Comparison of ENCODE assay signal across 14 mouse cellular contexts in the genomic region with DNA sequence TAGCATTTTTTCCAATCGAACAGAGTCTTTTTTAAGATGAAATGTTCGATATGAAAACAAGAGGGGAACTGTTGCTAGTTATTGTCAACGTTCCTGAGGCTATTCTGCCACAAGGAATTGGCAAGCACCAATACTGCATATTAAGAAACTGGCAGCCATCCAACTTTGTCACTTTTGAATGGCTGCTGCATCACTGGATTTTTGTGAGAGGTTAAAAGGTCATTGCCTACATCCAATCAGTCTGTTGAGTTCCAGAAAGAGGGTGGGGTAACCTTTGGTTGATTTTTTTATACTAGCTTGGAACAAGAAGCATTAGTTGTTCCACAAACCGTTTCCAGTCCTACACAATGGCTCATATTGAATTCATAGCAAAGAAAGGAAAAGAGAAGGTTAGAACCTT.
DNase-seq lines count a peak whose midpoint lies in the region; ATAC-seq and TF ChIP-seq lines count a peak whose summit lies in the region.
"Had no signal": no experiment of that assay in that cellular context is flagged by ENCODE, and none has a peak within 500 bp of the region (broad histone marks: within the 10 kb centered on the region; RNA-seq: fewer than 3 reads in every experiment).

No protein-coding gene starts in this region.

- ATAC-seq in hindbrain, embryonic 12.5 days (ENCODE audit: low FRiP score), result peak; percentile 26; the same call in 1 of the 2 replicates
- ATAC-seq in hindbrain, embryonic 11.5 days (ENCODE audit: low FRiP score), result no peak
- peak; percentile 34; the same call in 1 of the 2 replicates for ATAC-seq in midbrain, postnatal 0 days (ENCODE audit: low FRiP score)
- ATAC-seq in midbrain, embryonic 11.5 days (ENCODE audit: low FRiP score), result no peak
- ATAC-seq in hindbrain, embryonic 14.5 days (ENCODE audit: low FRiP score), result peak; percentile 65; the same call in 1 of the 2 replicates
- ATAC-seq: activated CD4-positive, CD25-positive, alpha-beta regulatory T cell, adult 4 months; inflammation-experienced regulatory T-cells, adult 6 months; liver, postnatal 0 days had no signal

- no peak overlapping the region for H3K9ac ChIP-seq in hindbrain, embryonic 12.5 days
- H3K9ac ChIP-seq in hindbrain, embryonic 11.5 days (ENCODE audit: low read depth, low read length), result no peak overlapping the region
- no peak overlapping the region for H3K9ac ChIP-seq in midbrain, postnatal 0 days (replicated peaks; ENCODE audit: low read length, poor library complexity, severe bottlenecking)
- no peak overlapping the region for H3K9ac ChIP-seq in midbrain, embryonic 11.5 days (ENCODE audit: low read length)
- H3K9ac ChIP-seq in hindbrain, embryonic 14.5 days, result no peak overlapping the region
- H3K9ac ChIP-seq: heart, embryonic 13.5 days; liver, postnatal 0 days had no signal

- DNase-seq in hindbrain, embryonic 11.5 days (ENCODE audit: low spot score), result no peak
- peak; percentile 72 for DNase-seq in midbrain, postnatal 0 days (ENCODE audit: low spot score)
- no peak for DNase-seq in midbrain, embryonic 11.5 days (ENCODE audit: low spot score, missing footprints)
- peak; percentile 59 for DNase-seq in hindbrain, embryonic 14.5 days (ENCODE audit: low spot score)
- peak; percentile 21 for DNase-seq in retina, postnatal 1 day
- DNase-seq in embryo, embryonic 10 days (ENCODE audit: low spot score), result no peak
- DNase-seq: cerebellum, adult 11 months; gastrocnemius, postnatal 10 days; layer of hippocampus, adult 9-11 months; liver, postnatal 0 days had no signal

- H3K4me2 ChIP-seq in hindbrain, embryonic 12.5 days (replicated peaks), result no peak overlapping the region
- no peak overlapping the region for H3K4me2 ChIP-seq in hindbrain, embryonic 11.5 days (replicated peaks; ENCODE audit: low read depth, low read length)
- no peak overlapping the region for H3K4me2 ChIP-seq in midbrain, postnatal 0 days (ENCODE audit: low read depth, low read length, poor library complexity, severe bottlenecking)
- no peak overlapping the region for H3K4me2 ChIP-seq in midbrain, embryonic 11.5 days
- H3K4me2 ChIP-seq in hindbrain, embryonic 14.5 days (replicated peaks), result no peak overlapping the region
- H3K4me2 ChIP-seq: heart, embryonic 13.5 days had no signal

- TF ChIP-seq CTCF in midbrain, postnatal 0 days (IDR thresholded peaks at IDR 0.05), result no peak

- no peaks in the 10 kb centered on the region for H3K4me1 ChIP-seq in hindbrain, embryonic 12.5 days
- no peaks in the 10 kb centered on the region for H3K4me1 ChIP-seq in hindbrain, embryonic 11.5 days (replicated peaks; ENCODE audit: control insufficient read depth, insufficient read depth, low read length)
- no peaks in the 10 kb centered on the region for H3K4me1 ChIP-seq in midbrain, postnatal 0 days (ENCODE audit: insufficient read depth, low read length)
- no peaks in the 10 kb centered on the region for H3K4me1 ChIP-seq in midbrain, embryonic 11.5 days (ENCODE audit: control insufficient read depth, insufficient read depth, low read length)
- no peaks in the 10 kb centered on the region for H3K4me1 ChIP-seq in hindbrain, embryonic 14.5 days (replicated peaks; ENCODE audit: control insufficient read depth, insufficient read depth, low read length)

- H3K27me3 ChIP-seq in hindbrain, embryonic 12.5 days, result no peaks in the 10 kb centered on the region
- H3K27me3 ChIP-seq in hindbrain, embryonic 11.5 days (ENCODE audit: control insufficient read depth, insufficient read depth, low read length), result no peaks in the 10 kb centered on the region
- H3K27me3 ChIP-seq in midbrain, postnatal 0 days (ENCODE audit: insufficient read depth, low read length), result no peaks in the 10 kb centered on the region
- no peaks in the 10 kb centered on the region for H3K27me3 ChIP-seq in midbrain, embryonic 11.5 days (ENCODE audit: control insufficient read depth, insufficient read depth, low read length)
- H3K27me3 ChIP-seq in hindbrain, embryonic 14.5 days (ENCODE audit: control insufficient read depth, insufficient read depth, low read length), result no peaks in the 10 kb centered on the region
- H3K27me3 ChIP-seq: heart, embryonic 13.5 days had no signal

- H3K36me3 ChIP-seq in hindbrain, embryonic 12.5 days, result no peaks in the 10 kb centered on the region
- no peaks in the 10 kb centered on the region for H3K36me3 ChIP-seq in hindbrain, embryonic 11.5 days (ENCODE audit: control insufficient read depth, insufficient read depth, low read length)
- no peaks in the 10 kb centered on the region for H3K36me3 ChIP-seq in midbrain, postnatal 0 days (ENCODE audit: insufficient read depth, low read length)
- H3K36me3 ChIP-seq in midbrain, embryonic 11.5 days (ENCODE audit: control insufficient read depth, insufficient read depth, low read length), result no peaks in the 10 kb centered on the region
- H3K36me3 ChIP-seq in hindbrain, embryonic 14.5 days (replicated peaks; ENCODE audit: control insufficient read depth, insufficient read depth), result no peaks in the 10 kb centered on the region
- H3K36me3 ChIP-seq: heart, embryonic 13.5 days had no signal

- H3K9me3 ChIP-seq in hindbrain, embryonic 12.5 days (replicated peaks), result no peaks in the 10 kb centered on the region
- H3K9me3 ChIP-seq in hindbrain, embryonic 11.5 days (ENCODE audit: control insufficient read depth, low read length), result no peaks in the 10 kb centered on the region
- no peaks in the 10 kb centered on the region for H3K9me3 ChIP-seq in midbrain, postnatal 0 days (ENCODE audit: low read length)
- no peaks in the 10 kb centered on the region for H3K9me3 ChIP-seq in midbrain, embryonic 11.5 days (ENCODE audit: control insufficient read depth, low read length)
- no peaks in the 10 kb centered on the region for H3K9me3 ChIP-seq in hindbrain, embryonic 14.5 days (ENCODE audit: control insufficient read depth, low read length)
- H3K9me3 ChIP-seq: heart, embryonic 13.5 days had no signal

- H3K27ac ChIP-seq in hindbrain, embryonic 12.5 days, result no peak overlapping the region
- no peak overlapping the region for H3K27ac ChIP-seq in hindbrain, embryonic 11.5 days (ENCODE audit: low read depth, low read length)
- H3K27ac ChIP-seq in midbrain, postnatal 0 days (ENCODE audit: low read depth, low read length), result no peak overlapping the region
- H3K27ac ChIP-seq in midbrain, embryonic 11.5 days (ENCODE audit: low read depth, low read length), result no peak overlapping the region
- H3K27ac ChIP-seq in hindbrain, embryonic 14.5 days, result no peak overlapping the region
- H3K27ac ChIP-seq: heart, embryonic 13.5 days had no signal

- 79% methylated on average over 4 of the region's 4 CpGs for WGBS in hindbrain, embryonic 12.5 days
- 75% methylated on average over 4 of the region's 4 CpGs for WGBS in hindbrain, embryonic 11.5 days
- 47% methylated on average over 4 of the region's 4 CpGs for WGBS in midbrain, postnatal 0 days
- WGBS in midbrain, embryonic 11.5 days, result 79% methylated on average over 4 of the region's 4 CpGs
- WGBS in hindbrain, embryonic 14.5 days, result 62% methylated on average over 4 of the region's 4 CpGs

- H3K4me3 ChIP-seq in hindbrain, embryonic 12.5 days, result no peak overlapping the region
- H3K4me3 ChIP-seq in hindbrain, embryonic 11.5 days (ENCODE audit: low read depth, low read length), result no peak overlapping the region
- H3K4me3 ChIP-seq in midbrain, postnatal 0 days (ENCODE audit: low read depth, low read length), result no peak overlapping the region
- no peak overlapping the region for H3K4me3 ChIP-seq in midbrain, embryonic 11.5 days (ENCODE audit: low read depth, low read length)
- H3K4me3 ChIP-seq in hindbrain, embryonic 14.5 days (replicated peaks; ENCODE audit: low read length), result no peak overlapping the region
- H3K4me3 ChIP-seq: heart, embryonic 13.5 days had no signal

Comparison
In these comparisons a context has a peak if more than half of its experiments do, and no peak if none do; other contexts are left out.
1. ATAC-seq: peak in hindbrain, embryonic 12.5 days (single experiment), midbrain, postnatal 0 days (single experiment) and hindbrain, embryonic 14.5 days (single experiment); none in hindbrain, embryonic 11.5 days (single experiment) and midbrain, embryonic 11.5 days (single experiment).
2. DNase-seq: peak in midbrain, postnatal 0 days (single experiment), hindbrain, embryonic 14.5 days (single experiment) and retina, postnatal 1 day (single experiment); none in hindbrain, embryonic 11.5 days (single experiment), midbrain, embryonic 11.5 days (single experiment) and embryo, embryonic 10 days (single experiment).